Mouse (Mus musculus): ENCODE data around the gene Snap47. TPM values are rescaled to one million over a fixed set of nuclear protein-coding genes. Genes with fewer than 3 reads are reported as not detected.

Gene Snap47
- polyA plus RNA-seq, 2 experiments = 12.4 to 21.6 TPM

- TF ChIP-seq CTCF (IDR thresholded peaks at IDR 0.05; ENCODE audit: low read depth) (peak; percentile 58; the same call in 1 of the 2 replicates), EP300 (IDR thresholded peaks at IDR 0.05; ENCODE audit: low read depth) (no peak)
- Histone ChIP-seq H3K9me3 (ENCODE audit: control insufficient read depth, low read length) (no peaks in the 10 kb centered on the region), H3K27me3 (ENCODE audit: control insufficient read depth, insufficient read depth, low read length) (no peaks in the 10 kb centered on the region), H3K9ac (replicated peaks) (no peak overlapping the region), H3K4me3 (ENCODE audit: insufficient read depth in 1 of 2, low read depth in 2 of 2, low read length in 2 of 2) (no peak overlapping the region), H3K27ac (no peak overlapping the region), H3K4me1 (replicated peaks; ENCODE audit: control insufficient read depth in 2 of 2, insufficient read depth in 2 of 2, low read length in 1 of 2) (no peaks in the 10 kb centered on the region), H3K36me3 (replicated peaks; ENCODE audit: control insufficient read depth, insufficient read depth, low read depth) (no peaks in the 10 kb centered on the region; the same call in 1 of the 2 replicates), H3K4me2 (ENCODE audit: low read depth) (no peak overlapping the region)
- ATAC-seq (ENCODE audit: insufficient read depth) (no peak), DNase-seq (ENCODE audit: low read depth in 3 of 3, low spot score in 3 of 3) (no peak)
- WGBS (ENCODE audit: insufficient replicate concordance) = 9% methylated on average over 2 of the region's 2 CpGs
These were observed 32.2 kb upstream of the Snap47 start for GRCm38 (mm10) chr11:59483212-59483611.

DNA sequence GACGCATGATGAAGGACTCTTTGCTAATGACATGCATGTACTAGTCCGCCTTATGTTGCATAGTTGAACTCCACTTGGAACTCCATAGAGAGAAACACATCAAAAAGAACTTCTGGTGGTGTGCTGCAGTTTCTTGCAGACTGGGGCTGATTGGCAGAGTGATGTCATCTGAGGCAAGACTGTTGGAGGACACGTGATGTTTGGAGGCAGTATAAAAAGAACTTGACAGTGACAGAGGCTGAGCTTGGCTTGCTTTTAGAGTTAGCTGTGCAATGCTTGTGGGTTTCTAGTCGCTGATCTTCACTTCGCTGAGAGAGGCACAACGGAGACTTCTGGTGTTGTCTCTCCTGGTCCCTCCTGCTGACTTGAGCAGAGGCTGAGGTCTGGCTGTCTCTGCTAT, 26.3 kb upstream of the Snap47 start:
- Histone ChIP-seq H3K9me3 (ENCODE audit: control insufficient read depth, low read length) (no peaks in the 10 kb centered on the region), H3K27me3 (ENCODE audit: control insufficient read depth, insufficient read depth, low read length) (no peaks in the 10 kb centered on the region), H3K27ac (no peak overlapping the region), H3K4me2 (ENCODE audit: low read depth) (no peak overlapping the region), H3K4me3 (ENCODE audit: insufficient read depth in 1 of 2, low read depth in 2 of 2, low read length in 2 of 2) (no peak overlapping the region), H3K36me3 (replicated peaks; ENCODE audit: control insufficient read depth, insufficient read depth, low read depth) (no peaks in the 10 kb centered on the region), H3K9ac (replicated peaks) (no peak overlapping the region), H3K4me1 (replicated peaks; ENCODE audit: control insufficient read depth in 2 of 2, insufficient read depth in 2 of 2, low read length in 1 of 2) (no peaks in the 10 kb centered on the region)
- 54% methylated on average over 6 of the region's 6 CpGs for WGBS (ENCODE audit: insufficient replicate concordance)
- TF ChIP-seq CTCF (IDR thresholded peaks at IDR 0.05; ENCODE audit: low read depth) (no peak), EP300 (IDR thresholded peaks at IDR 0.05; ENCODE audit: low read depth) (no peak)
- DNase-seq (ENCODE audit: low read depth in 3 of 3, low spot score in 3 of 3) (no peak), ATAC-seq (ENCODE audit: insufficient read depth) (no peak)

GRCm38 (mm10) chr11:59472326-59472677, 21.3 kb upstream of the Snap47 start, which contains the start of gene Zfp867:
TSS of gene Zfp867 (minus strand) at chr11:59472474.
- under 1% methylated on average over 19 of the region's 19 CpGs for WGBS (ENCODE audit: insufficient replicate concordance)
- H3K27me3 ChIP-seq (ENCODE audit: control insufficient read depth, insufficient read depth, low read length) = no peaks in the 10 kb centered on the region
- H3K4me2 ChIP-seq (ENCODE audit: low read depth) = peak within 1 kb of the TSS; percentile 73
- TF ChIP-seq CTCF (IDR thresholded peaks at IDR 0.05; ENCODE audit: low read depth) = no peak
- TF ChIP-seq EP300 (IDR thresholded peaks at IDR 0.05; ENCODE audit: low read depth) = no peak
- DNase-seq (ENCODE audit: low read depth in 3 of 3, low spot score in 3 of 3) (peak; percentile 66 to 74 (median 70)), ATAC-seq (ENCODE audit: insufficient read depth) (peak; percentile 73)
- H3K4me3 ChIP-seq (ENCODE audit: insufficient read depth in 1 of 2, low read depth in 2 of 2, low read length in 2 of 2) = peak within 1 kb of the TSS; percentile 65 to 98
- peak within 1 kb of the TSS; percentile 63 for H3K9ac ChIP-seq (replicated peaks)
- H3K9me3 ChIP-seq (ENCODE audit: control insufficient read depth, low read length) = no peaks in the 10 kb centered on the region
- H3K27ac ChIP-seq = no peak within 1 kb of the TSS
- no peaks in the 10 kb centered on the region for H3K36me3 ChIP-seq (replicated peaks; ENCODE audit: control insufficient read depth, insufficient read depth, low read depth)
- H3K4me1 ChIP-seq (replicated peaks; ENCODE audit: control insufficient read depth in 2 of 2, insufficient read depth in 2 of 2, low read length in 1 of 2) = peaks cover 0 to 6% of the 10 kb centered on the region in 2 experiments; a peak in 2 of 4 replicates

DNA sequence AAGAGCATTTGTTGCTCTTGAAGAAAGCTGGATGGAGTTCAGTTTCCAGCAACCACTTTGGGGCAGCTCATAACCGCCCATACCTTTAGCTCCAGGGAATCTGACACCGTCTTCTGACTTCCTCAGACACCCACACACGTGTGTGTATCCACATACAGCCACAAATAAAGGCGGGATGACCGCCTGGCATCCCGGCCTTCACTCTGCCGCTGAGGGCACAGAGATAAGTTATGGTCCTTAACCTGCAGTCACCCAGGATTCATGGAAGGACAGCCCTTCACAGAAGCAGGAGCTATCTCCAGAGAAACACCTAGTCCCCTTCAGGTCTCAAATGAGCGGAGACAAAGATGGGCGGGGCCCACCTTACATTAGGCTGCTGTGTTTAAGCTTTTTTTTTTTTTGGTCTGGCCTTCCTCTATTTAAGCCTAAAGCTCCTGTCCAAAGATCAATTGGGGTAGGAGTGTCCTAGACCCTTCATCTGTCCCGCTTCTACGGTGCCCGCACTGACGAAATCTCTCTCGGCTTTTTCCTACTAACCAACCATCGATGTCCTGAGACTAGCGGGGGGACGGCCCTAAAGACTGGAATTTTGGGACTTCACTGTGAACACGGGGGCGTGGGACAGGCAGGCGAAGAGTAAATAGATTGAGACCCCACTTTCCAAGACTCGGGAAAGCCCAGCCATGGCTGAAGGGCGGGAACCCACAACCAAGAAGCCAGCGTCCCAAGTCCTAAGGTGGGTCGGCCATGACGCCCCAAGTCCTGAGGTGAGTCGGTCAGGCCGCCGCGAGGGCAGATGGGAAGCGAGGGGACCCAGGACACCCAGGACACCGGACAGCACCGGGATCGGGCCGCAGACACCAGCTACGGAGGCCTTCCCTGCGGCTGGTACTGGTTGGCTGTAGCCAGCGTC, 20.7 kb upstream of the Snap47 start:
- DNase-seq (ENCODE audit: low read depth in 3 of 3, low spot score in 3 of 3) (no peak), ATAC-seq (ENCODE audit: insufficient read depth) (peak; percentile 57)
- H3K9ac ChIP-seq (replicated peaks) = peak overlapping the region; percentile 63
- peaks cover 0 to 6% of the 10 kb centered on the region in 2 experiments; a peak in 2 of 4 replicates for H3K4me1 ChIP-seq (replicated peaks; ENCODE audit: control insufficient read depth in 2 of 2, insufficient read depth in 2 of 2, low read length in 1 of 2)
- no peak overlapping the region for H3K27ac ChIP-seq
- 9% methylated on average over 37 of the region's 37 CpGs for WGBS (ENCODE audit: insufficient replicate concordance)
- no peaks in the 10 kb centered on the region for H3K9me3 ChIP-seq (ENCODE audit: control insufficient read depth, low read length)
- H3K4me3 ChIP-seq (ENCODE audit: insufficient read depth in 1 of 2, low read depth in 2 of 2, low read length in 2 of 2) = peak overlapping the region; percentile 65 to 98
- TF ChIP-seq CTCF (IDR thresholded peaks at IDR 0.05; ENCODE audit: low read depth) (no peak), EP300 (IDR thresholded peaks at IDR 0.05; ENCODE audit: low read depth) (no peak)
- no peaks in the 10 kb centered on the region for H3K36me3 ChIP-seq (replicated peaks; ENCODE audit: control insufficient read depth, insufficient read depth, low read depth)
- no peaks in the 10 kb centered on the region for H3K27me3 ChIP-seq (ENCODE audit: control insufficient read depth, insufficient read depth, low read length)
- peak overlapping the region; percentile 73 for H3K4me2 ChIP-seq (ENCODE audit: low read depth)

DNA sequence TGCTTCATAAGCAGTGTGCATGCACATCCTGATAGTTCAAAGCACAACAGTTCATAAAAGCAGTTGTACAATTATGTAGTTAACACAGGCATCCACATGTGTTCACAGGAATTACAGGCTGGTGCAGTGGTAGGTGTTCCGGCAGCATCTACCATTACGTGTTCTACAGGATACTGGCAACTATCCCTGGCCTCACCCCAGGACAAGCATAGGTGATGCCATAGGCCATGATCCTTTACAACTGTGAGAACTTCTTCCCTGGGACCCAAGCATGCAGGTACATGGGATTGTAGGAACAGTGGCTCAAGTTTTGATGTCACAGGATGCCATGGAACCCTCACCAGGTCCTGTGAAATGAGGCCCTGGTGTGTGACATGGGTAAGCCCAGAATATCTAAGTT, 9.5 kb upstream of the Snap47 start:
- DNase-seq (ENCODE audit: low read depth in 3 of 3, low spot score in 3 of 3) (no peak), ATAC-seq (ENCODE audit: insufficient read depth) (no peak)
- Histone ChIP-seq H3K4me2 (ENCODE audit: low read depth) (no peak overlapping the region), H3K27ac (no peak overlapping the region), H3K27me3 (ENCODE audit: control insufficient read depth, insufficient read depth, low read length) (no peaks in the 10 kb centered on the region), H3K9me3 (ENCODE audit: control insufficient read depth, low read length) (peaks cover 8% of the 10 kb centered on the region), H3K9ac (replicated peaks) (no peak overlapping the region), H3K36me3 (replicated peaks; ENCODE audit: control insufficient read depth, insufficient read depth, low read depth) (peaks cover 11% of the 10 kb centered on the region), H3K4me3 (ENCODE audit: insufficient read depth in 1 of 2, low read depth in 2 of 2, low read length in 2 of 2) (no peak overlapping the region), H3K4me1 (replicated peaks; ENCODE audit: control insufficient read depth in 2 of 2, insufficient read depth in 2 of 2, low read length in 1 of 2) (no peaks in the 10 kb centered on the region)
- TF ChIP-seq EP300 (IDR thresholded peaks at IDR 0.05; ENCODE audit: low read depth) = no peak
- TF ChIP-seq CTCF (IDR thresholded peaks at IDR 0.05; ENCODE audit: low read depth) = no peak
- 84% methylated on average over 2 of the region's 2 CpGs for WGBS (ENCODE audit: insufficient replicate concordance)

All from liver, embryonic 14.5 days (tissue).